Mouse (Mus musculus) adrenal gland, postnatal 25 days (tissue): ENCODE results near the gene Gm49353. TPM values are rescaled to one million over a fixed set of nuclear protein-coding genes. Genes with fewer than 3 reads are reported as not detected.

Experiments used
- total RNA-seq: library from RNA; stranded (reverse); gene quantifications from 2 replicates; pipeline ENCODE4 v1.2.3, GENCODE M21; 2021

The Gm49353 gene
- total RNA-seq, 1 experiment from 2014 or later = not detected

Other genes with a start within 250 kb of the Gm49353 start
- not detected in 2 replicates for gene 2310057J18Rik, start 212.7 kb upstream of the Gm49353 start, total RNA-seq
- 5.9 and 6.0 TPM in 2 replicates for gene Soga3, start 55.1 kb upstream of the Gm49353 start, total RNA-seq
- 3.4 and 4.0 TPM in 2 replicates for gene 9330159F19Rik, start 12.7 kb downstream of the Gm49353 start, total RNA-seq
- 77.4 and 90.5 TPM in 2 replicates for gene Echdc1, start 114.2 kb downstream of the Gm49353 start, total RNA-seq
- 51.1 and 55.6 TPM in 2 replicates for gene Rnf146, start 163.5 kb downstream of the Gm49353 start, total RNA-seq